Comparison of ENCODE assay signal across 8 mouse cellular contexts in genomic region chr6:73517818-73518396, GRCm38 (mm10). TPM values are rescaled to one million over a fixed set of nuclear protein-coding genes. Genes with fewer than 3 reads are reported as not detected.
A peak's percentile ranks its signal among the peaks of the same experiment; 100 is the strongest.
DNase-seq lines count a peak whose midpoint lies in the region; ATAC-seq and TF ChIP-seq lines count a peak whose summit lies in the region.
"Had no signal": no experiment of that assay in that cellular context is flagged by ENCODE, and none has a peak within 500 bp of the region (broad histone marks: within the 10 kb centered on the region; RNA-seq: fewer than 3 reads in every experiment).

No protein-coding gene starts in this region.

- TF ChIP-seq POLR2A in bone marrow macrophage, adult 2 months (IDR thresholded peaks at IDR 0.05; ENCODE audit: borderline replicate concordance, low read depth, low read length) = no peak

- H3K4me2 ChIP-seq in embryonic facial prominence, embryonic 14.5 days (ENCODE audit: low read depth, low read length) = no peak overlapping the region
- 0 out of 2 replicates have a peak overlapping the region, but pooled peaks have one; percentile 21 for H3K4me2 ChIP-seq in hindbrain, embryonic 15.5 days
- H3K4me2 ChIP-seq in midbrain, embryonic 13.5 days (replicated peaks) = no peak overlapping the region
- H3K4me2 ChIP-seq: heart, embryonic 15.5 days had no signal

- no peaks in the 10 kb centered on the region for H3K9me3 ChIP-seq in embryonic facial prominence, embryonic 14.5 days (ENCODE audit: control insufficient read depth, low read length)
- H3K9me3 ChIP-seq in hindbrain, embryonic 15.5 days = no peaks in the 10 kb centered on the region
- no peaks in the 10 kb centered on the region for H3K9me3 ChIP-seq in midbrain, embryonic 13.5 days
- H3K9me3 ChIP-seq: heart, embryonic 15.5 days had no signal

- H3K4me3 ChIP-seq in bone marrow macrophage, adult 2 months (ENCODE audit: insufficient read depth, low read length) = no peak overlapping the region
- no peak overlapping the region for H3K4me3 ChIP-seq in embryonic facial prominence, embryonic 14.5 days (ENCODE audit: low read depth, low read length)
- no peak overlapping the region for H3K4me3 ChIP-seq in hindbrain, embryonic 15.5 days
- H3K4me3 ChIP-seq in midbrain, embryonic 13.5 days (replicated peaks) = no peak overlapping the region
- H3K4me3 ChIP-seq: heart, embryonic 15.5 days had no signal

- H3K9ac ChIP-seq in embryonic facial prominence, embryonic 14.5 days (ENCODE audit: low read depth, low read length) = no peak overlapping the region
- no peak overlapping the region for H3K9ac ChIP-seq in hindbrain, embryonic 15.5 days
- no peak overlapping the region for H3K9ac ChIP-seq in midbrain, embryonic 13.5 days (replicated peaks)
- H3K9ac ChIP-seq: heart, embryonic 15.5 days had no signal

- no peaks in the 10 kb centered on the region for H3K36me3 ChIP-seq in embryonic facial prominence, embryonic 14.5 days (ENCODE audit: control insufficient read depth, insufficient read depth, low read length)
- no peaks in the 10 kb centered on the region for H3K36me3 ChIP-seq in hindbrain, embryonic 15.5 days
- no peaks in the 10 kb centered on the region for H3K36me3 ChIP-seq in midbrain, embryonic 13.5 days
- H3K36me3 ChIP-seq: heart, embryonic 15.5 days had no signal

- no peaks in the 10 kb centered on the region for H3K4me1 ChIP-seq in bone marrow macrophage, adult 2 months (ENCODE audit: control insufficient read depth, insufficient read depth, low read length)
- no peaks in the 10 kb centered on the region for H3K4me1 ChIP-seq in embryonic facial prominence, embryonic 14.5 days (ENCODE audit: control insufficient read depth, insufficient read depth, low read length)
- H3K4me1 ChIP-seq in hindbrain, embryonic 15.5 days (replicated peaks) = no peaks in the 10 kb centered on the region
- no peaks in the 10 kb centered on the region for H3K4me1 ChIP-seq in midbrain, embryonic 13.5 days (replicated peaks)
- H3K4me1 ChIP-seq: heart, embryonic 15.5 days had no signal

- POLR2A ChIA-PET in Patski (lab: Charles Lee) = no interaction called here

- CTCF ChIA-PET in Patski (lab: Charles Lee) = interaction anchor here (0.9 to 1.3 kb wide), 2 partner anchors 8 to 18 kb away, joined by 3 to 4 read pairs; no protein-coding TSS in a partner anchor

- H3K27ac ChIP-seq in bone marrow macrophage, adult 2 months (ENCODE audit: insufficient read depth, low read depth, low read length) = no peak overlapping the region
- H3K27ac ChIP-seq in embryonic facial prominence, embryonic 14.5 days (replicated peaks; ENCODE audit: low read depth, low read length) = no peak overlapping the region
- no peak overlapping the region for H3K27ac ChIP-seq in hindbrain, embryonic 15.5 days (replicated peaks)
- H3K27ac ChIP-seq in midbrain, embryonic 13.5 days = no peak overlapping the region
- H3K27ac ChIP-seq: heart, embryonic 15.5 days had no signal

- DNase-seq in Patski (ENCODE audit: low read depth, low spot score) = no peak
- peak; percentile 61 for DNase-seq in embryonic facial prominence, embryonic 14.5 days (ENCODE audit: low spot score)
- DNase-seq in left cerebral cortex, adult 8-10 months (ENCODE audit: low spot score in 2 of 2) = peak; percentile 11 to 77
- peak; percentile 38 for DNase-seq in telencephalon, adult 2 months (ENCODE audit: low read depth, low spot score)

- no peak for ATAC-seq in Patski
- no peak; the same call in 1 of the 2 replicates for ATAC-seq in embryonic facial prominence, embryonic 14.5 days (ENCODE audit: low read depth)
- ATAC-seq in hindbrain, embryonic 15.5 days (ENCODE audit: low FRiP score, low read depth) = peak; percentile 66; the same call in 1 of the 2 replicates
- ATAC-seq in midbrain, embryonic 13.5 days = peak; percentile 72

- WGBS in embryonic facial prominence, embryonic 14.5 days = 19% methylated on average over 14 of the region's 14 CpGs
- 24% methylated on average over 14 of the region's 14 CpGs for WGBS in hindbrain, embryonic 15.5 days
- 21% methylated on average over 14 of the region's 14 CpGs for WGBS in midbrain, embryonic 13.5 days

- peak; percentile 68 for TF ChIP-seq CTCF in Patski (IDR thresholded peaks at IDR 0.05)
- peak; percentile 65 for TF ChIP-seq CTCF in bone marrow macrophage, adult 2 months (IDR thresholded peaks at IDR 0.05; ENCODE audit: low read depth, low read length)

- in situ Hi-C loops in Patski (cut with MboI; ENCODE audit: low pct_unique_long_range_greater_than_20kb) = no loop called here

- H3K27me3 ChIP-seq in Patski = no peaks in the 10 kb centered on the region
- no peaks in the 10 kb centered on the region for H3K27me3 ChIP-seq in embryonic facial prominence, embryonic 14.5 days (replicated peaks; ENCODE audit: control insufficient read depth, insufficient read depth, low read length)
- H3K27me3 ChIP-seq in hindbrain, embryonic 15.5 days = no peaks in the 10 kb centered on the region
- H3K27me3 ChIP-seq in midbrain, embryonic 13.5 days = no peaks in the 10 kb centered on the region
- H3K27me3 ChIP-seq: heart, embryonic 15.5 days had no signal

RNA-seq across cellular contexts. Expression of gene 4931417E11Rik, which starts 48.4 kb away (rescaled TPM):
- polyA plus RNA-seq in Patski (2021) = not detected
- not detected in 2 replicates for polyA plus RNA-seq in bone marrow macrophage, adult 2 months (2012; ENCODE audit: insufficient read depth, insufficient read length, missing spikeins)
- polyA plus RNA-seq in embryonic facial prominence, embryonic 14.5 days (2014; fragmentation: Nextera tagmentation; extraction: Ambion mirVana) = not detected in 2 replicates
- not detected in 2 replicates for polyA plus RNA-seq in hindbrain, embryonic 15.5 days (2015; fragmentation: Nextera tagmentation; extraction: Ambion mirVana)
- not detected for total RNA-seq in left cerebral cortex, adult 8-10 months (2022)
- not detected in 2 replicates for polyA plus RNA-seq in midbrain, embryonic 13.5 days (2015; fragmentation: Nextera tagmentation; extraction: Ambion mirVana)
- polyA plus RNA-seq: heart, embryonic 15.5 days had no signal

Comparison
In these comparisons a context has a peak if more than half of its experiments do, and no peak if none do; other contexts are left out.
1. ATAC-seq: peak in hindbrain, embryonic 15.5 days (single experiment) and midbrain, embryonic 13.5 days (single experiment); none in Patski (single experiment) and embryonic facial prominence, embryonic 14.5 days (single experiment).